Mouse (Mus musculus) olfactory bulb, adult 2 months (tissue): Measurements from ENCODE around the gene Wdr26.

Experiments
- CTCF ChIP-seq: fragments of 200-500 bp; IDR thresholded peaks from 2 replicates; pipeline ENCODE4 v1.5.1; 2012; ENCODE audit warnings: low read depth, mild to moderate bottlenecking, low read length, moderate library complexity; ENCODE audit not compliant: insufficient read depth
- POLR2A ChIP-seq: fragments of 200-500 bp; IDR thresholded peaks from 2 replicates; pipeline ENCODE4 v1.6.1; 2012; ENCODE audit warnings: mild to moderate bottlenecking, low read depth, low read length, moderate library complexity; ENCODE audit not compliant: insufficient read depth

- TF ChIP-seq POLR2A (no peak), CTCF (no peak)
Observed at GRCm38 (mm10) chr1:181210601-181211402, 999 bp downstream of the Wdr26 start.
